Mouse (Mus musculus) kidney, postnatal 10 days (tissue): ENCODE results near the gene Igfbp2.

Source experiments
- DNase-seq: peaks from one replicate; pipeline ENCODE4 v3.0.0; 2021; ENCODE audit warnings: mixed read lengths

Igfbp2 gene

DNA sequence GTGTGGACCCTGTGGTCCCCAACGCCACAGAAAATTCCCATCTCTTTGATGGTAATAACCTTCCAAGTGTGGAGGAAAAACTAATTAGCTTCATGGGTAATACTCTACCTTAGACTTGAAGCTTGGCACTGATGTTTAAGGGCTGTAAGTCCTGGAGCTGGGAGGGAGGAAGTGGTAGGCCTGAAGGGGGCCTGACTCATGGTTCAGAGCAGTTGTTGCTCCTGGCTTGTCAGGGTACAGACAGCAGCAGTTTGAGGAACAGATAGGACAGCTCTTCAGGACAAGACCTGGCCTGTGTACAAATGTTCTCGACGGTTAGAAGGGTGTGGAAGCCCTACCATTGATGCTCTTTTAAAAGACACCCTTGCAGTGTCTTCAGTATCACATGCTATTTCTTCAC is 8.7 kb upstream of the Igfbp2 start:
- no peak for DNase-seq

DNA sequence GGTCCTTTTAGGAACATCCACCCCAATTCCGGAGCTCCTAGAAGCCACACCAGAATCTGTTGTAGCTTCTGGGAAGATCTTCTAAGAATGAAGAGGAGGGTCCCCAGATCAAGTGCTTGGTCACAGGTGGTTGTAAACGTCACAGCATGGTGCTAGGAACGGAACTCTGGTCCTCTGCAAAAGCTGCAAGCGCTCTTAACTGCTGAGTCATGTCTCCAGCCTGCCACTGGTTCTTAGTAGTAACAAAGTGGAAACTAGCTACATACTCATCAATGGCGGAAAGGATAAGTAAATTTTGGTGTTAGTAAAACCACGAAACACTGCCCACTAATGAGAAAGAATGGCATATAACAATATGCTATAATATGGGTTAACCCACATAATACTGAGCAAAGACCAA is 4.3 kb upstream of the Igfbp2 start:
- no peak for DNase-seq

DNA sequence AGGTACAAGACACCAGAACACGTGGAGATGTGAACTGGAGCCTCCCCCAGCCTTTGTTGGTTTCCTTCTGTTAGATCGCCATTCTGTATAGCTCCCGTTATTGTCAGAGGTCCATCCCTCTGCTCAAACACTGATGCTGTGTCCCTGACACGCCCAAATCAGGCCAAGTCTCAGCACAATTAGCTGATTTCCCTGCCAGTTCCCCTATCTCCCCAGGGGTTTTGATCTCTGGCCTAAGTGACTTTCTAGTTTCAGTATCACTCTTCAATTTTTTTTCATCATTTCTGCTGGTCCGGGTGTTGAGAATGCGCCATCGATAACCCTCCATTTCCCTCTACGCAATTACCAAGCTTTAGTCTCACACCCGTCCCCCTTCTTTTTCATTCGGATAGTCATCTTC is 1.4 kb upstream of the Igfbp2 start:
- DNase-seq: no peak

DNA sequence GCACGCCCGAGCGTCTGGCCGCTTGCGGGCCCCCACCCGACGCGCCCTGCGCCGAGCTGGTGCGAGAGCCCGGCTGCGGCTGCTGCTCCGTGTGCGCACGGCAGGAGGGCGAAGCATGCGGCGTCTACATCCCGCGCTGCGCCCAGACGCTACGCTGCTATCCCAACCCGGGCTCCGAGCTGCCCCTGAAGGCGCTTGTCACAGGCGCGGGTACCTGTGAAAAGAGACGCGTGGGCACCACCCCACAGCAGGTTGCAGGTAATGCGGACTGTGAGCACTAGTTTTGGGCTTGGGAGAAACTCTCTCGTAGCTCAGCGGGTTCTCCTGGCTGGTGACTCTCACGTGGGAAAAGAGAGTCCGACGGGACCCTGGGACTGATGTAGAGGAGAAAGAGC is 401 bp downstream of the Igfbp2 start:
- peak; percentile 42 for DNase-seq

DNA sequence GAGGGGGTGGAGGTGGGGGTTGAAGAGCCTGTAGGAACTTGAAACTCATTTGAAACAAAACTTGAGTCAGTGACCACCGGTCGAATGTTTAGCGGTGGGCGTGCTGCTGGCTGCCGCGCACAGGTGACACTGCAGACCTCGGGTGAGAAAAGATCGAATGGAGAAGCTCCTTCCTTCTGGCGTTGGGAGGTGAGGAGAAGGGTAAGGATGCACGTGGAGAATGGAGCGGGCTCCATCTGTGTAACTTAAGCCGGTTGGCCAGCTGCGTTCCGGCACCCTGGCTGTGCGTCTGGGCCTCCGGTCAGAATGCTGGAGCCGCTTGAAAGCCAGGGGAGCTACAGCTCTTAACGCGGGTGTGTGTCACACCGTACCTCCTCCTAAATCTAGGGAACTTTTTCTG is 983 bp downstream of the Igfbp2 start:
- peak; percentile 51 for DNase-seq

DNA sequence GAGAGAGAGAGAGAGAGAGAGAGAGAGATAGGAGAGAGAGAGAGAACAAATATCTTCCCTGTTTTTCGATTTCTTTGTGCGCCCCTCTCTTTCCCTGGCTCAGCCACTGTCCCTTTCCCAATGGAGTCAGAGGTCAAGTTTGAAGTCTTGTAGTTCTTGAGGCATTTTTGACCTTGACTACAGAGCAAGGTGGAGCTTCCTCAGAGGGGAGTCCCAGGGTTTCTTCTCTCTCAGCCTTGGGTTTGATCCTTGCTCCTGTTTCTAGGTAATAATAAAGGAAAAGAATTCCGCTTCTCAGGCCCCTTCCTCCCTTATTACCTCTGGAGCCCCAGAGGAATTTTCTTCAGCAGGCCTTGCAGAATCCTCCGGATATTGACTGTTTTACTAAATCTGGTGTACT is 1.6 kb downstream of the Igfbp2 start:
- DNase-seq: no peak

DNA sequence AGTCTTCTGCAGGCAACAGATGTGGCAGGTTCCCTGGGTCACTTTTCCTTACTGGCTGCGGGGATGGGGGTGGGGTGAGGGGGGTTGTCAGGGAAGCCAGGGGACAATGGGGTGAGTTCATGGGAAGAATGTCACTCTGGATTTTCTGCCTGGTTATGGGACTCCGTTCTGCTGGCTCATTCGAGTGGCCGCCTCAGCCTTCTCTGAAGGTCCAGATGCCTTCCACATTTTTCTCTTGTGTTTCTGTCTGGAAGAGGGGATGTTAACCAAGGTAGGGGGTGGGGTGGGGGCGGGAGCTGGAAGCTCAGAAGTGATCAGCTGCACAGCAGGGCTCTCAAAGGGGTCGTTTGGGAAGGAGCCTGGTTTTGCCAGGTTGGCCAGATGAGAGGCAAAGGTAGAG is 2.1 kb downstream of the Igfbp2 start:
- no peak for DNase-seq

DNA sequence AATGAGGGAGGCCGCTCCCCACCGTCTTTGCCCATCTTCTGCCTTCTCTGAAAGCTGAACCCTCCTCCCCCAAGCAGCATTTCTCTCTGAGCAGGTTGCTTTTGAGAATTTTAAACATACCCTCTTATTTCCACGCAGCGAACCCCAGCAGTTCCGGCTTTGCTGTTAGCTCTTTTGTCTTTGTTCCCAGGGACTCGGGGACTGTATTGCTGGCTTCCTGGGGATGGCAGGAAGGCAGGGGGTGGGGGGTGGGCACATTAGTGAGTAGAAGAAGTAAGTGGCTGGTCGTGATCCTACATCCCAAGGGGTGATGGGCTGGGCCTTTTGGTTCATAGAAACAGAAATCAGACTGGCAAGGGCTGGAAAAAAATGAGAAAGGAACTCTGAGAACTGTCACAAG is 2.6 kb downstream of the Igfbp2 start:
- no peak for DNase-seq

DNA sequence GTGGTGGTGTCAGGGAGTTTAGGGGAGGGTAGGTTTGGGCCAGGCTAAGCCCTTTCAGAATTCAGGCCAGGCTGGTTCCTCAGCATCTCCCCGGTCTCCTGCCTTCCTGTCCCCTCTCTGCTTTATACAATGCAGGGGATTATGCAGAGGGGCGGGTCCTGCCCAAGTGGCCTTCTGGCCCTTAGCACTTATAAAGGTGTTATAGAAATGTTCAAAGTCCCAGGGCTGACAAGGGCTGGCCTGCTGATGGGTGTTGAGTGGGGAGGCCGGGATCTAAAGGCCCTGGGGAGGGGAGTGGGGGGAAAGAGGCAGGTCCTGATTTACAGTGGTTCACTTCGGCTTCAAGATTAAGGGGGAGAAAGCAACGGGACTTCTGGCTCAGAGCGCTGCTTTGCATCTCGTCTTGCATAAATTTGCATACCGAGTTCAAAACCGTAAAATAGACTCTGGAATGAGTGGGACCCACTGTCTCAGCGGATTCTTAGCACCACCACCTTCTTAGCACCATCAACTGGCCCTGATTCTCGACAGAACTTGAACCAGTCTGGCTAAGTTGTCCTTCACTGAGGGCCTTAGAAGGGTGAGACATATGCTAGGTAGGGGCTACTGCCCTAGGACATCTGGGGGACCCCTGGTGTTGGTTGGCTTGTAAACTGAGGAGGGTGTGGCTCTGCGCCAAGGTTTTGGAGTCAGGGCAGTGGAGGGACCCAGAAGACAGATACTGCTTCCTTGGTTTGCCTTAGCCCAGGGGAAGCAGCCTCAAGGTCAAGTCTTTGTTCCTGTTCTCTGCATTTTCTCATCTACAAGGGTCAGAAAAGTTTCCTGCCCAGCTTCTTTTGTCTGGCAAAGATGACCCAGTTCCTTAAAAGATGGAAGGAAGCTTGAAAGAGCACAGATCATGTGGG is 3.4 kb downstream of the Igfbp2 start:
- DNase-seq: no peak

DNA sequence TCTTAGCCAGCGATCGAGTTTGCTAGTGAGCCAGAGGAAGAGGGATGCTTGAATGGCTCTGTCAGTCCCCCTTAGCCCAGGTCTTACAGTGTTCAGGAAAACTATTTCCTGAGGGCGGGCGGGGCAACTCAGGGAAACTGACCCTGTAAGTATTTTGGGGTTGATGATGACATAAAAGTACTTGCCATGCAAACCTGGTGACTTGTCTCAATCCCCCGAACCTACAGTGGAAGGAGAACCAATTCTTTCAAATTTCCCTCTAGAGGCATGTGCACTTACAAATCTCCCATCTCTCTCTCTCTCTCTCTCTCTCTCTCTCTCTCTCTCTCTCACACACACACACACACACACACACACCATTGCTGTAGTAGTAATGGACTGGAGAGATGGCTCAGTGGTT is 4.5 kb downstream of the Igfbp2 start:
- DNase-seq: no peak

DNA sequence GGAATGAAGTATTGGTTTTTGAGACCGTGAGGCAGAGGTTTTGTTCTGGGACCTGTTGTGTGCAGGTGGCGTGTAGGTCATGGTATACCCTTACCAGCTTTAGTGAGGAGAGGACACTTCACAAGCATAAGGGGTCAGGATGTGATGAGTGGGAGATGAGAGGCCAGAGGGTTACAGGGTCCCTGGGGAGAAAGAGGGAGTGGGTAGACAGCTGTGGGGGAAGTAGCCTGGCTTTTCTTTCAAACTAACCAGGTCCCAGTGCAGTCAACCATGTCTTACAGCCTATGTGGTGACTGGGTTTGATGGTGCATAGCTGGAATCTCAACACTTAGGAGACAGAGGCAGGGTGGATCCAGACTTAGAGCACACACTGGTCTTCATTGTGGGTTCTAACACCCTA is 6.2 kb downstream of the Igfbp2 start:
- DNase-seq: no peak

DNA sequence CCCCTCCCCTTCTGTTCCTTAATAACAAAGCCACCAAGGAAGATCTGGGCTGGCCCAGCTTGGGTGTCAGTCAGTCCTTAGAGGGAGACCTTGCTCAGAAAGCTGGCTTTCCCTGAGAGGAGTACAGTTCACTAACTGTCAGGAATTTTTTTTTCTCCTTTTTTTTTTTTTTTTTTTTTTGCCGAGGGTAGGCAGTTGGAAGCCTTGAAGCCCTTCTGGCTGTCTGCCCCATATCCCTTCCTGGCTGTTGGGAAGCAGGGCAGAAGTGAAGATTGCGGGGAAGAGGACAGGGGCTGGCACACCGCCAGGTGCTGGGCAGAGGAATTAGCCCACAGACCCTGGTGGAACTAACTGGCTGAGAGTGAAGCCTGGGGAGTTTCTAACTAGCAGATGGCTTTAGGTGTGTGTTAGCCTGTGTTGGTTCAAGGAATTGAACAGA is 8.4 kb downstream of the Igfbp2 start:
- peak; percentile 57 for DNase-seq

DNA sequence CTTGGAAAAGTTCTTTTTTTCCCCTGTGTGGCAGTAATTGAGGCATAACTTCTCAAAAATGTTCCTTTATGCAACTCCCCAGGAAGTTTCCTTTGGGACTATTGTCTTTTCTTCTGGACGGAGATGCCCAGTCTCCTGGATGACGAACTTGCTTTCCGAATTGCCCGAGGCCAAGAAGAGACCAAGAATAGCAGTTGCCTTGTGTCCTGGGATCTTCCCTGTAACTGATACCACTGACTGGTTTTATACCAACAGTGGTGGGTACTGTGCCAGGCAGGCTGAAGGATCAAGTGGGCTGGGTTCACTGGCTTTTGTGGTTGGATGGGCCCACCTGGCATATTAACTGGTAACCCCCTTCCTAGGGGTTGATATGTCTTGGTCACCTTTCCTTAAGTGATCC is 9.3 kb downstream of the Igfbp2 start:
- no peak for DNase-seq

DNA sequence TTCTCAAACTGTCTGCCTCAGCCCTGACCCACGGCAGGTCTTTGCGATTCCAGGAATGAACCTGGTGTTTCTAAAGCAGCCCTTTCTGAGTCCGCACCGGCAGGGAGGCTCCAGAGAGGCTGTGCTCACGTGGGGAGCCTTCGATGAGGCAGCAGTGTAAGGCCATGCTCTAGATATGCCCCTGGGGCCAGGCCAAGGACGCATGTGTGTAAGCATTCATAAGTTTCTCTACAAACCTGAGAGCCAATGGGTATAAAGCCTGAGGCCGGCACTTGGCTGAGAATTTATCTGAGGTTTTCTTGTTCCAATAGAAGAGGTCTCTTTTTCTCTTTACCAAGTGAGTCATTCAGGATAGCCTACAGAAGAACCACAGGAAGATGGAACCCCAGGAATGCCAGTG is 15.1 kb downstream of the Igfbp2 start:
- DNase-seq: no peak

DNA sequence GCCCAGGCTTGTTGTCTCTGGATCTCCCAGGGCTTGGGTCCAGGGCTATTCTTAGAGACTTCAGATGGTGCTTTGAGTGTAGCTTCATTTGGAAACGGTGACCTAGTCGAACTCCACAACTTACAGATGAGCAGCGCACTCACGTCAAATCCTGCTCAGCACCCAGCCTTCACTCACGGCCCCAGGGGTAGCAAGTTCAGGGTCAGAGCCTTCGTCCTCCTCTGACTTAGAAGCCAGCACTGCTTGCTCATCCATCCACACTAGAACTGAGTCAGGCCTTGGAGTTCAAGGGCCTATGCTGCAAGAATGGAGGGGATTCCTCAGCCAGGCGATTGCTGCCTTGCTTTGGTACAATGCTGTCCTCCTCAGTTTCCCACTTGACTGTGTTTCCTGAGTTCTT is 15.5 kb downstream of the Igfbp2 start:
- no peak for DNase-seq

DNA sequence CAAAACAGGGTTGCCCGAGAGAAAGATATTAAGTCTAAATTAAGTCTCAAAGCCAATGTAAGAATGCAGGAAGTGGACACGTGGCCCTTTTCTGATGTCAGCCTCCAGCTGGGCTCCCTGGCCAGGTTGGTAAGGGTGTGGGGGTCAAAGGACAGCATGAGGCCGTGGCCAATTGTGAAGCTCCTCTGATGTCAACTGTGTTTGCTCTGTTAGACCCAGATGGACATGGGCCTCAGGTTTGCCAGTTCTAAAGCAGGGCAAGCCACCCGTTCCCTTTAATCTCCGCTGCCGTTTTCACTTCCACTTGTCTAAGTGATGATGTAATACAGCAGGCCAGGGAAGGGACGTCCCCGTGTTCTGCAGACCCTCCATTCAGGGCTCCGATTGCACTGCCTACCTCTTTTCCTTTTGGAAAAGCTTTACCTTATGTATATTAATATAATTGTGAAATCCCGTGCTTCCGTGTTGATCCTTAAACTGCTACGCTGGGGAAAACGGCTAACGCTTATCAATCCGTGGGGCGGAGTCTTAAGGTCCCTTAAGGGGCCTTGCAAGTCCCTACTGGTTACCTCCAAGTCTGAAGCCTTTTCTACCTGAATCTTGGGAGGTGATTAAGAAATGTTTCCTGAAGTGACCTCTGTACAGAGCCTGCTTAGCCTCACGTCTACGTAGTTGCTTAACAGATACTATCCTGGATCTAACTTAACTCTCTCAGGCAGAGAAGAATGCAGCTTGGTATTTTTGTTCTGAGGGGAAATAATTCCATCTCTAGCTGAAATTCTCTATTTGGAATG is 18.6 kb downstream of the Igfbp2 start:
- DNase-seq: no peak

DNA sequence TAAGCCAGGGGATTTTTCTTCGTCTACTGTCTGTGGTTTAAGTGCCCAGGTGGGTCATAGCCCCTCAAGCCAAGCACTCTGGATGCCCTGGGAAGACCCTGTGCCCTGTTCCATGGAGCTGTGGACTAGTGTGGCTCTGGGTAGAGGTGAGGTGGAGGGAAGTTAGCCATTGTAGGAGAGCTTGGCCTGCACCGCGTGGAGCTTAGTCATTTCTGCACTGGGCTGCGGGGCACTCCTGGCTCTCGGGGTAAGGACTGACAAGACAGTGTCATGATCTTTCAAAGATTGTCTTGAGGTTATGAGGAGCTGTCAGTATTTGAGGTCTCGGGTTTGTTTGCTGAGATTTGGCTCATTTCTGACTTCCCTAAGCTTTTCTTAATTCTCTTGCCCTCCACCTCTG is 20.4 kb downstream of the Igfbp2 start:
- no peak for DNase-seq

DNA sequence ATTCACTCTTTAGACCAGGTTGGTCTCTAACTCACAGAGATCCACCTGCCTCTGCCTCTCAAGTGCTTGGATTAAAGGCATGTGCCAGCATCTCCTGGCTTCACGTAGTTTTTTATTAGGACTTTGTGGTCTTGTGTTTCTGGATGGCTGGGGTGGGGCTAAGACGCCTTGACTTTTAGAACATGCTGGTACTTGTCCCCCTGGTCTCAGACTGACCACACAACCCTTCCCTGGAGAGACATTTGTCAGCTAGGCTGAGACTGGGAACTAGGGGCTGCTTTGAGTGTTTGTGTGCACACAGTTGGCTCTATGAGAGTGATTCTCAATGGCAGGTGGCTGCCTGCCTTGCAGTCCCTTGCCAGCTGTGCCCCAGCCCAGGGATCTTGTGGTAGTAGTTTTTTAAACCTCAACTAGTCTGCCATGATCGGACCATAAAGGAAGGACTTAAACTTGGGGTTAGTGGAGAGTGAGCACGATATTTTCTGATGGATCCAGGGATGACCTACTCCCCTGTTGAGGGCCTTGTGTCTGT is 23.6 kb downstream of the Igfbp2 start:
- DNase-seq: no peak

DNA sequence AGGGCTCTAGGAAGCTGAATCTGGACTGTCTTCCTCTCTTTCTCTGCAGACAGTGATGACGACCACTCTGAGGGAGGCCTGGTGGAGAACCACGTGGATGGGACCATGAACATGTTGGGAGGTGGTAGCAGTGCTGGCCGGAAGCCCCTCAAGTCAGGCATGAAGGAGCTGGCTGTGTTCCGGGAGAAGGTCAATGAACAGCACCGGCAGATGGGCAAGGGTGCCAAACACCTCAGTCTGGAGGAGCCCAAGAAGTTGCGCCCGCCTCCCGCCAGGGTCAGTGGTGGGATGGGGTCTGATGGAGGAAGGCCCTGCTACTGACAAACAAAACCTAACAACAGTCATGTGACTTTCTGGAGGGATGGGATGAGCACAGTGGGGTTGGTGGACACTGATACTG is 24.7 kb downstream of the Igfbp2 start:
- no peak for DNase-seq

DNA sequence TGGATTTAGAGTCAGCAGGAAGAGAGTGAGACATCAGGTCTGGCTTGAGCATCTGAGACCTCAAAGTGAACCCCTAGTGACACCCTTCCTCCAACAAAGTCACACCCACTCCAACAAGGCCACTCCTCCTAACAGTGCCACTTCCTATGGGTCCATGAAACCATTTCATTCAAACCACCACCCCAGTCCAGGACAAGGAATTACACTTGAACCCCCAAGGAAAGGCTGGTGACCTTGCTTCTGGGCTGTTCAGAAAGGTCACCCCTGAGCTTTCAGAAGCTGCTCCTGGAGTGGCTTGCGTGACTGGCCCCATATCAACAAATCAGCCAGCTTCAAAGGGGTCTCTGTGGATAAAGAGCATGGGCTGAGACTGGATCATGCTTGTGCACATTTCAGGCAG is 29.5 kb downstream of the Igfbp2 start:
- DNase-seq: no peak

DNA sequence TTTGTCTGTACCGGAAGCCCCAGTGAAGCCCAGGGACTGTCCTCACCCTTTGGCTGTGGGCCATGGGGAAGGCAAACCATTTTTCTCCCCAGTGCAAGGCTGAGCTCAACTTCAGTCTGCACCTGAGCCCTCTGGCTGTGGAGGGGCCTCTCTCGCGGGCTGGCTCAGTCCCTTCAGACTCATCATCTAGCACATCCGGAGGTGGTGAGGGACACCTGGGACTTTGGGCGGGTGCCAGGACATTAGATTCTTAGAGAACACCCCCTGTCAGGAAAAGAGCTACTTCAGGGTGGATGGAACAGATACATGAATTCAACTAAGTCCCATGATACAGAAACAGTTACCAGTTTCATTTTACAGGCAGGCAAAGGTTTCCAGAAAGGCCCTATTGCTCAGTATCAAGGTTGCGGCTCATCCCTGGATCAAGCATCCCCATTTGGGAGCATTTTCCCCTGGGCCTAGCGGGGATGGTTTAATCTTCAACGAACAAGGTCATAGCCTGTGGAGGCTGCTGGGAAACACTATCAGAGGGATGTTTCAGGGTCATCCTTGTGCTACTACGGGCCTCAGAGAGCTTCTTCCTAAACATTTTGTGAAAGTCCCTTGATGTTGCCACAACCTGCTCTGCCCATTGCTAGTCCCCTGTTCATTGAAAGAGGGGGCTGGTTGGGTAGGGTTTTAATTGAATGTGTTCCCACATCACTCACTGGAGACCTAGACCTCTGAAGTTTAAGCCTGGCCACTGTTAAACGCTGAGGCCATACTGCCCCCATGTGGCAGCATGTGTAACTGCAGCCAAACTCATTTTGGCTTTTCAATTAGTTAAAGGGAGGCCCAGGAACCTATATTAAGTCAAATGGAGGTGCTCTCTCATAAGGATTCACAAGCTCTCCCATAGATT is 30.3 kb downstream of the Igfbp2 start:
- peak; percentile 68 for DNase-seq

DNA sequence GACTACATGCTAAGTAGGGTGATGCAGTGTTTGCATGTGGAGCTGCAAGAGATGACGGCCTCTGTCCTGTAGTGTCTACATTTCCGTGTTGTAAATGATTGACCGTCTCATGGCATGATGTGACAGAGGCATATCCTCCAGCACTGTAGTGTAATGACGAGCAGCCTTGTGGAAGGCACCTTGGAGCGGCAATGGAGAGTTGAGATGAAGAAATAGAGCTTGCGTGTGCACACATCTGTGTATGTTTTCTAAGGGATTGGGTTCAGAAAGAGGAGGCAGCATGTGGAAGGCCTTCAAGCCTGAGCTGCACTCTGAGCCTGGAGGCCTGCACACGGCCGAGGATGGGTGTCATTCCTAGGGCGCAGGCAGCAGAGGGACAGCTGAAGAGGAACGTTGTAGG is 31.4 kb downstream of the Igfbp2 start:
- no peak for DNase-seq
